Mouse (Mus musculus) forebrain, embryonic 15.5 days (tissue): ENCODE measurements around the gene Prepl. TPM values are rescaled to one million over a fixed set of nuclear protein-coding genes. Genes with fewer than 3 reads are reported as not detected.

Experiments
- ATAC-seq: fragments of 200-750 bp; cut with Nextera tagmentation; replicated peaks from 2 replicates; pipeline ENCODE4 v1.8.0; 2017; ENCODE audit warnings: mild to moderate bottlenecking, moderate TSS enrichment, moderate library complexity
- H3K27ac ChIP-seq: fragments of 300-500 bp; sonication (generic); replicated peaks from 2 replicates; pipeline ENCODE4 v1.5.1; 2015; ENCODE audit warnings: mild to moderate bottlenecking, inconsistent platforms
- H3K27me3 ChIP-seq: fragments of 300-500 bp; sonication (generic); 2 replicates; pipeline ENCODE4 v1.6.1; 2015; ENCODE audit warnings: inconsistent platforms
- H3K36me3 ChIP-seq: fragments of 300-500 bp; sonication (generic); 2 replicates; pipeline ENCODE4 v1.6.1; 2015; ENCODE audit warnings: mild to moderate bottlenecking, inconsistent platforms
- H3K4me1 ChIP-seq: fragments of 300-500 bp; sonication (generic); 2 replicates; pipeline ENCODE4 v1.6.1; 2015; ENCODE audit warnings: inconsistent platforms
- H3K4me2 ChIP-seq: fragments of 300-500 bp; sonication (generic); replicated peaks from 2 replicates; pipeline ENCODE4 v1.6.1; 2015; ENCODE audit warnings: mild to moderate bottlenecking, inconsistent platforms
- H3K4me3 ChIP-seq: fragments of 300-500 bp; sonication (generic); 2 replicates; pipeline ENCODE4 v1.5.1; 2015; ENCODE audit warnings: mild to moderate bottlenecking, inconsistent platforms
- H3K9ac ChIP-seq: fragments of 300-500 bp; sonication (generic); replicated peaks from 2 replicates; pipeline ENCODE4 v1.6.1; 2015; ENCODE audit warnings: mild to moderate bottlenecking, inconsistent platforms
- H3K9me3 ChIP-seq: fragments of 300-500 bp; sonication (generic); 2 replicates; pipeline ENCODE4 v1.6.1; 2016; ENCODE audit warnings: inconsistent platforms
- WGBS: fragments of 180-500 bp; shearing (Covaris S2); methylation state at CpG from one replicate; pipeline ENCODE4 v1.1.7; 2015; ENCODE audit warnings: mixed read lengths; 5-methylcytosine and 5-hydroxymethylcytosine counted together
- polyA plus RNA-seq: library from polyadenylated mRNA; unstranded; fragments of >200 nt; fragmentation: Nextera tagmentation; extraction: Ambion mirVana; gene quantifications from 2 replicates; pipeline ENCODE4 v1.2.1, GENCODE M21; 2015

Gene Prepl
- polyA plus RNA-seq, 1 experiment from 2014 or later = 62.0 TPM

DNA sequence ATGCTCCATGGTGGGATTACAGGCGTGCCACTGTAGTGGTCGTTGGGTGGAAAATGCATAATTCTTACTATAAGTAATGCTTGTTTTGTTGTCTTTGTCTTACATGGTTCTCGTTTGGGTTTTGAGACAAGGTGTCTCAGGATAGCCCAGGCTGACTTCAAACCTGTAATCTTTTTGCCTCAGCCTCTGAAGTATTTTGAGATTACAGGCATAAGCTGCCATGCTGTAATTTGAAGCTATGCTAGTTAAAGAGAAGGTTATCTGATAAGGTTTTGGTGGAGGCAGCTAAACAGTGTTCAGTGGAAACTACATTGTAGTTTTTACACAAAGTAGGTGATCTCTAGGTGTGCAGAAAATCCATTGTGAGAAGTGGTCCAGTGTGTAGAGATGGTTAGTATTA lies 71.7 kb downstream of the Prepl start:
- ATAC-seq = no peak
- H3K27me3 ChIP-seq = no peaks in the 10 kb centered on the region
- no peak overlapping the region for H3K9ac ChIP-seq
- H3K9me3 ChIP-seq = no peaks in the 10 kb centered on the region
- H3K4me2 ChIP-seq = no peak overlapping the region
- WGBS = 83% methylated on average over 3 of the region's 3 CpGs
- H3K4me1 ChIP-seq = no peaks in the 10 kb centered on the region
- H3K4me3 ChIP-seq = no peak overlapping the region
- no peaks in the 10 kb centered on the region for H3K36me3 ChIP-seq
- H3K27ac ChIP-seq = no peak overlapping the region

DNA sequence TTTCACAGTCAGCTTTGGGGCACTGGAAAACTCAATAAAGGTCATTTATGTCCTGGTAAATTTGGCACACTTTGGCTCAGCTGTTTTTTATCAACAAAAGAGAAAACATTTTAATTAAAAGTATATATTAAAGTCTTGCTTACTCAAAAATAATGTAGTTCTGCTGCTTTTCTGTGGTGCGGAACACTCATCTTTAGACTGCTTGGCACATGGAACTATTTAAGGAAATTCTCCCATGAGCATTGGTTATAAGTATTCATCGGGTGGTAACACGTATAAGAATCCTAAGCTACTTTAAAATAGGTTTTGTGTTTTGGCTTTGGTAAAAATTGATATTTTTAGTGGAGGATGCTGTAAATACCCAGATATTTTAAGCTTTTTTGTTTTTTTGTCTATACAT lies 75.4 kb downstream of the Prepl start:
- H3K4me2 ChIP-seq = no peak overlapping the region
- no peak overlapping the region for H3K9ac ChIP-seq
- no peak for ATAC-seq
- no peak overlapping the region for H3K4me3 ChIP-seq
- H3K4me1 ChIP-seq = no peaks in the 10 kb centered on the region
- H3K27me3 ChIP-seq = no peaks in the 10 kb centered on the region
- H3K27ac ChIP-seq = no peak overlapping the region
- H3K9me3 ChIP-seq = no peaks in the 10 kb centered on the region
- 95% methylated on average over 3 of the region's 3 CpGs for WGBS
- peaks cover 12% of the 10 kb centered on the region; the same call in 1 of the 2 replicates for H3K36me3 ChIP-seq

DNA sequence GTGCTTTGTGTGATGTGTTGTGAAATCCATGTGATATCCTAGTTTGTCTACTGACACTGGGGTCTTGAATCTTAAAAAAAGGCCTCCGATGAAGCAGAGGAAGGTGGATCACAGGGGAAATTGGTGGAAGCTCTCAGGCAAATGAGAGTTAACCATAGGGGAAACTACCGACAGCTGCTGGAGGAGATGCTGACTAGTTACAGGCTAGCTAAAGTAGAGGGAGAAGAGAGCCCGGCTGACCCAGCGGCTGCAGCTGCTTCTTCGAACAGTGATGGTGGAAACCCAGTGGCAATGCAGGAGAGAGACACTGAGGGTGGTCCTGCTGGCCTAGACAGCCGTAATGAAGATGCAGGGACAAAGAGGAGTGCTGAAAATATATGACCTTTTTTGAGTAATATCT lies 76.6 kb downstream of the Prepl start:
- Histone ChIP-seq H3K4me3 (no peak overlapping the region), H3K27ac (no peak overlapping the region), H3K4me1 (no peaks in the 10 kb centered on the region), H3K4me2 (no peak overlapping the region), H3K27me3 (no peaks in the 10 kb centered on the region), H3K9me3 (no peaks in the 10 kb centered on the region), H3K9ac (no peak overlapping the region), H3K36me3 (peaks cover 12% of the 10 kb centered on the region; the same call in 1 of the 2 replicates)
- ATAC-seq = no peak
- 83% methylated on average over 6 of the region's 6 CpGs for WGBS

Other genes starting within 250 kb of the Prepl start
- gene Ppm1b, start 133.5 kb downstream of the Prepl start, polyA plus RNA-seq = 98.2 and 105 TPM in 2 replicates
- gene Slc3a1, start 61.9 kb downstream of the Prepl start, polyA plus RNA-seq = 0.27 and 0.36 TPM in 2 replicates
- gene Camkmt, start 311 bp upstream of the Prepl start, polyA plus RNA-seq = 19.3 TPM in 2 replicates